Mouse (Mus musculus): ENCODE data around the gene Ccdc177. TPM values are rescaled to one million over a fixed set of nuclear protein-coding genes. Genes with fewer than 3 reads are reported as not detected.

Ccdc177 gene
- polyA plus RNA-seq, 1 experiment from 2014 or later = 2.4 TPM

DNA sequence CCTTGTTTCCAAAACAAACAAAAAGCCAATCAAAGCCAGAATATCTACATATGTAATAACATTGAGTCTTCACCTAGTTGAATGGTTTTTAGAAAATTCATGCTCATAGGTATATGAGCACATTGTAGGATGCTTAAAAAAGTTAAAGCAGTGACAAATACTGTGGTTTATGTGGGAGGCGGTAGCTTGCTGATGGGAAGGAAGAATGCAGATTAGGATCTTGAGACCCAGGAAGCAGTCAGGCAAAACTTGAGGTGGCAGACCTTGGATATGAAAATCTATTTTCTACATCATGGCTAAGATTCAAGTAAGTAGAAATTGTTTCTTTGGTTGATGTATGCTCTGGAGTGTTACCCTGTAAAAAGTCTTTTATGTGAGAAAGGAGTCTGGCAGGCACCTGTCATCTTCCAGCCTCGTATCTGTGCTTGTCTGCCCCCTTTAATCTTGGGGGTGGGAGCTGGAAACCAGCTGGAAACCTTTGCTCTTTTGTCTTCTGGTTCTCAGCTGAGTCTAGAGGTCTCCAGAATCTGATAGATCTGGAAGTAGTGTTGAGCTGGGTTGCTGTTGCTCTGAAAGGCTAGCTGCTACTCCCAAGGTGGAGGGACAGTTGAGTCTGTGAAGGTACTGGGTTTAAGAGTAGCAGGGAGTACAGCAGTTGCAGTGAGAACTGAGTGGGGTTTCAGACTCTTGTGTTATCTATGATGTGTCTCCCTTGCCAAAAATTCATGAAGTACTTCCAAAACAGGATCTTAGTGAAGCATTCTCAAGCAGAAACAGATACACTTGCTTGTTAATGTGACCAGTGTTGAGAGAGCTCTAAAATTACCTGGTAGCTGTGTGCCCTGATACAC lies 34.7 kb upstream of the Ccdc177 start:
- no peak for DNase-seq (ENCODE audit: low spot score)
- Histone ChIP-seq H3K4me1 (ENCODE audit: control insufficient read depth, insufficient read depth, low read length) (peaks cover 6% of the 10 kb centered on the region), H3K4me3 (ENCODE audit: low read depth, low read length) (no peak overlapping the region), H3K27ac (ENCODE audit: low read depth, low read length) (no peak overlapping the region), H3K9ac (ENCODE audit: low read length) (no peak overlapping the region), H3K9me3 (ENCODE audit: control insufficient read depth, low read length) (no peaks in the 10 kb centered on the region), H3K4me2 (ENCODE audit: low read depth) (no peak overlapping the region), H3K36me3 (ENCODE audit: control insufficient read depth, insufficient read depth, low read length) (no peaks in the 10 kb centered on the region), H3K27me3 (ENCODE audit: control insufficient read depth, insufficient read depth, low read length) (no peaks in the 10 kb centered on the region)
- no peak for ATAC-seq (ENCODE audit: insufficient read depth, low FRiP score, low TSS enrichment)
- 65% methylated on average over 2 of the region's 2 CpGs for WGBS

- ATAC-seq (ENCODE audit: insufficient read depth, low FRiP score, low TSS enrichment) = no peak
- WGBS = 95% methylated on average over 4 of the region's 4 CpGs
- Histone ChIP-seq H3K9me3 (ENCODE audit: control insufficient read depth, low read length) (no peaks in the 10 kb centered on the region), H3K36me3 (ENCODE audit: control insufficient read depth, insufficient read depth, low read length) (no peaks in the 10 kb centered on the region), H3K4me1 (ENCODE audit: control insufficient read depth, insufficient read depth, low read length) (peaks cover 6% of the 10 kb centered on the region), H3K4me3 (ENCODE audit: low read depth, low read length) (no peak overlapping the region), H3K4me2 (ENCODE audit: low read depth) (no peak overlapping the region), H3K9ac (ENCODE audit: low read length) (no peak overlapping the region), H3K27ac (ENCODE audit: low read depth, low read length) (no peak overlapping the region), H3K27me3 (ENCODE audit: control insufficient read depth, insufficient read depth, low read length) (no peaks in the 10 kb centered on the region)
- no peak for DNase-seq (ENCODE audit: low spot score)
These were observed 34.0 kb upstream of the Ccdc177 start for GRCm38 (mm10) chr12:80794522-80794921.

- no peaks in the 10 kb centered on the region for H3K27me3 ChIP-seq (ENCODE audit: control insufficient read depth, insufficient read depth, low read length)
- H3K9ac ChIP-seq (ENCODE audit: low read length) = no peak overlapping the region
- no peaks in the 10 kb centered on the region for H3K9me3 ChIP-seq (ENCODE audit: control insufficient read depth, low read length)
- no peak overlapping the region for H3K27ac ChIP-seq (ENCODE audit: low read depth, low read length)
- no peaks in the 10 kb centered on the region for H3K36me3 ChIP-seq (ENCODE audit: control insufficient read depth, insufficient read depth, low read length)
- DNase-seq (ENCODE audit: low spot score) = no peak
- no peak overlapping the region for H3K4me3 ChIP-seq (ENCODE audit: low read depth, low read length)
- peaks cover 6% of the 10 kb centered on the region for H3K4me1 ChIP-seq (ENCODE audit: control insufficient read depth, insufficient read depth, low read length)
- ATAC-seq (ENCODE audit: insufficient read depth, low FRiP score, low TSS enrichment) = no peak
- H3K4me2 ChIP-seq (ENCODE audit: low read depth) = no peak overlapping the region
- 88% methylated on average over 1 of the region's 1 CpGs for WGBS
These were observed 33.0 kb upstream of the Ccdc177 start for GRCm38 (mm10) chr12:80793535-80793934.

GRCm38 (mm10) chr12:80792867-80793266 lies 32.4 kb upstream of the Ccdc177 start:
- Histone ChIP-seq H3K4me2 (ENCODE audit: low read depth) (no peak overlapping the region), H3K27ac (ENCODE audit: low read depth, low read length) (no peak overlapping the region), H3K27me3 (ENCODE audit: control insufficient read depth, insufficient read depth, low read length) (no peaks in the 10 kb centered on the region), H3K9me3 (ENCODE audit: control insufficient read depth, low read length) (no peaks in the 10 kb centered on the region), H3K4me1 (ENCODE audit: control insufficient read depth, insufficient read depth, low read length) (peaks cover 6% of the 10 kb centered on the region), H3K9ac (ENCODE audit: low read length) (no peak overlapping the region), H3K4me3 (ENCODE audit: low read depth, low read length) (no peak overlapping the region), H3K36me3 (ENCODE audit: control insufficient read depth, insufficient read depth, low read length) (no peaks in the 10 kb centered on the region)
- no peak for ATAC-seq (ENCODE audit: insufficient read depth, low FRiP score, low TSS enrichment)
- WGBS = 85% methylated on average over 5 of the region's 5 CpGs
- no peak for DNase-seq (ENCODE audit: low spot score)

GRCm38 (mm10) chr12:80791571-80792444 lies 31.3 kb upstream of the Ccdc177 start:
- ATAC-seq (ENCODE audit: insufficient read depth, low FRiP score, low TSS enrichment) = no peak
- H3K9ac ChIP-seq (ENCODE audit: low read length) = peak overlapping the region; percentile 89
- DNase-seq (ENCODE audit: low spot score) = no peak
- 43% methylated on average over 6 of the region's 6 CpGs for WGBS
- peak overlapping the region; percentile 71 for H3K4me2 ChIP-seq (ENCODE audit: low read depth)
- H3K36me3 ChIP-seq (ENCODE audit: control insufficient read depth, insufficient read depth, low read length) = no peaks in the 10 kb centered on the region
- H3K4me1 ChIP-seq (ENCODE audit: control insufficient read depth, insufficient read depth, low read length) = peaks cover 6% of the 10 kb centered on the region
- no peak overlapping the region for H3K27ac ChIP-seq (ENCODE audit: low read depth, low read length)
- peak overlapping the region; percentile 84 for H3K4me3 ChIP-seq (ENCODE audit: low read depth, low read length)
- no peaks in the 10 kb centered on the region for H3K27me3 ChIP-seq (ENCODE audit: control insufficient read depth, insufficient read depth, low read length)
- no peaks in the 10 kb centered on the region for H3K9me3 ChIP-seq (ENCODE audit: control insufficient read depth, low read length)

GRCm38 (mm10) chr12:80790700-80791570 lies 30.4 kb upstream of the Ccdc177 start:
- peaks cover 6% of the 10 kb centered on the region for H3K4me1 ChIP-seq (ENCODE audit: control insufficient read depth, insufficient read depth, low read length)
- ATAC-seq (ENCODE audit: insufficient read depth, low FRiP score, low TSS enrichment) = no peak; the same call in 1 of the 2 replicates
- no peaks in the 10 kb centered on the region for H3K36me3 ChIP-seq (ENCODE audit: control insufficient read depth, insufficient read depth, low read length)
- H3K9me3 ChIP-seq (ENCODE audit: control insufficient read depth, low read length) = no peaks in the 10 kb centered on the region
- no peaks in the 10 kb centered on the region for H3K27me3 ChIP-seq (ENCODE audit: control insufficient read depth, insufficient read depth, low read length)
- peak overlapping the region; percentile 71 for H3K4me2 ChIP-seq (ENCODE audit: low read depth)
- DNase-seq (ENCODE audit: low spot score) = peak; percentile 50
- peak overlapping the region; percentile 97 for H3K27ac ChIP-seq (ENCODE audit: low read depth, low read length)
- H3K4me3 ChIP-seq (ENCODE audit: low read depth, low read length) = peak overlapping the region; percentile 84
- peak overlapping the region; percentile 89 for H3K9ac ChIP-seq (ENCODE audit: low read length)
- WGBS = under 1% methylated on average over 76 of the region's 80 CpGs

DNA sequence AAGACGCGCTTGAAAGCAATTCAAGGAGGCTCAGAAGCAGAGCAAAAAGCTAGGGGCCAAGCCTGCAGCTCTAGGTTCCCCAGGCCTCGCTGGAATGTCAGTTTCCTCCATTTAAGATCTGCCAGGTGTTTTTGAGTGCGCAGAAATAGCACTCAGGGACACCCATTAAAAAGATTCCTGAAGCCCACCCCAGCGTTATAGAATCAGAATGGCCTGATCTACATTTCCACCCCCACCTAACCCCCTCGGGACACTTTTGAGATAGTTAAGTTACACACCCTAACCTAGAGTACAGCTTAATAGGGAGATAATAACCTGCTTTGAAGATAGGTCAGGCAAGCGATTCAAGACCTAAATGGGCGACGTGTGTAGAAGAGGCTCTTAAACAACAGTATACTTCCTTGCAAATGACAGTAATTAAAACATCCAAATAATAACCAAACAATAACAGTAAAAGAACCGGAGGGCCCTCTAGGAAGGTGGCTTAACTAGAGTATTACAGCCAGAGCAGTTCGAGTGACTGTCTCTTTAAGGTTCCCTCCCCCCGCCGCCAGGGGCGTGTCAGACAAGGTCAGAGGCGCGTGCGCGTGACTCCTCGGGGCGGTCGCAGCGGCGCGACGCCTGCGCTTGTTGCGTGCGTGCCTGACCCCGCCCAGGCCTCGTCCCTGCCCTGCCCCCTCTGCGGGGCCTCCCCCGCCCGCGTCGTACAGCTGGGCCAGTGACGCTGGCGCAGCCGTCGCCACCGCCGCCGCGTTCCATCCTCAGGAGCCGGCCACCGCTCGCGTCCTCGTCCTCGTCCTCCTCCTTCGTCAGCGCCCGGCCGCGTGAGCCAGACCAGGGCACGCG lies 29.6 kb upstream of the Ccdc177 start, which contains the start of gene Susd6:
TSS of gene Susd6 (plus strand) at position 662 of the 846 bp plus-strand sequence.
- no peaks in the 10 kb centered on the region for H3K27me3 ChIP-seq (ENCODE audit: control insufficient read depth, insufficient read depth, low read length)
- peaks cover 6% of the 10 kb centered on the region for H3K4me1 ChIP-seq (ENCODE audit: control insufficient read depth, insufficient read depth, low read length)
- no peaks in the 10 kb centered on the region for H3K36me3 ChIP-seq (ENCODE audit: control insufficient read depth, insufficient read depth, low read length)
- ATAC-seq (ENCODE audit: insufficient read depth, low FRiP score, low TSS enrichment) = peak; percentile 97
- peak; percentile 99 for DNase-seq (ENCODE audit: low spot score)
- H3K9ac ChIP-seq (ENCODE audit: low read length) = peak within 1 kb of the TSS; percentile 89
- H3K4me3 ChIP-seq (ENCODE audit: low read depth, low read length) = peak within 1 kb of the TSS; percentile 84
- H3K27ac ChIP-seq (ENCODE audit: low read depth, low read length) = peak within 1 kb of the TSS; percentile 97
- peak within 1 kb of the TSS; percentile 71 for H3K4me2 ChIP-seq (ENCODE audit: low read depth)
- H3K9me3 ChIP-seq (ENCODE audit: control insufficient read depth, low read length) = no peaks in the 10 kb centered on the region
- WGBS = 3% methylated on average over 50 of the region's 56 CpGs

All from neural tube, embryonic 11.5 days (tissue).